Mouse (Mus musculus): ENCODE results near the gene Rab8a. TPM values are rescaled to one million over a fixed set of nuclear protein-coding genes. Genes with fewer than 3 reads are reported as not detected.
"Not testable (repeated sequence)": the region's sequence is repeated elsewhere in the genome, so short reads cannot be mapped to it uniquely, and the experiment has no call there.

Rab8a gene
- 67.6 and 68.7 TPM in 2 replicates for polyA plus RNA-seq (2012; rRNA removed)

GRCm38 (mm10) chr8:72160707-72161697 is at the start of gene Rab8a:
TSS of gene Rab8a (plus strand) at chr8:72161200.
- H3K27ac ChIP-seq (ENCODE audit: insufficient read depth, low read length): peak within 1 kb of the TSS; percentile 82
- peaks cover 10% of the 10 kb centered on the region; the same call in 1 of the 2 replicates for H3K4me1 ChIP-seq (ENCODE audit: control insufficient read depth, insufficient read depth, low read length)
- DNase-seq: peak; percentile 100
- H3K27me3 ChIP-seq (ENCODE audit: control insufficient read depth, insufficient read depth, low read length): no peaks in the 10 kb centered on the region
- no peak for TF ChIP-seq CTCF (IDR thresholded peaks at IDR 0.05; ENCODE audit: borderline replicate concordance, insufficient read depth, low read depth, low read length)
- peak; percentile 97 for TF ChIP-seq POLR2A (IDR thresholded peaks at IDR 0.05; ENCODE audit: borderline replicate concordance, insufficient read depth, low read length)
- under 1% methylated on average over 82 of the region's 82 CpGs for WGBS
- H3K4me3 ChIP-seq (replicated peaks; ENCODE audit: insufficient read depth, low read depth, low read length): peak within 1 kb of the TSS; percentile 95

- WGBS: 69% methylated on average over 3 of the region's 3 CpGs
- no peak overlapping the region for H3K27ac ChIP-seq (ENCODE audit: insufficient read depth, low read length)
- TF ChIP-seq POLR2A (IDR thresholded peaks at IDR 0.05; ENCODE audit: borderline replicate concordance, insufficient read depth, low read length) (no peak), CTCF (IDR thresholded peaks at IDR 0.05; ENCODE audit: borderline replicate concordance, insufficient read depth, low read depth, low read length) (no peak)
- H3K4me3 ChIP-seq (replicated peaks; ENCODE audit: insufficient read depth, low read depth, low read length): no peak overlapping the region
- no peak for DNase-seq
- H3K27me3 ChIP-seq (ENCODE audit: control insufficient read depth, insufficient read depth, low read length): no peaks in the 10 kb centered on the region
- no peaks in the 10 kb centered on the region for H3K4me1 ChIP-seq (ENCODE audit: control insufficient read depth, insufficient read depth, low read length)
Observed at GRCm38 (mm10) chr8:72112486-72112885, 48.5 kb upstream of the Rab8a start.

- TF ChIP-seq POLR2A (IDR thresholded peaks at IDR 0.05; ENCODE audit: borderline replicate concordance, insufficient read depth, low read length) (no peak), CTCF (IDR thresholded peaks at IDR 0.05; ENCODE audit: borderline replicate concordance, insufficient read depth, low read depth, low read length) (no peak)
- WGBS: 82% methylated on average over 2 of the region's 2 CpGs
- H3K4me1 ChIP-seq (ENCODE audit: control insufficient read depth, insufficient read depth, low read length): no peaks in the 10 kb centered on the region
- no peak for DNase-seq
- H3K27me3 ChIP-seq (ENCODE audit: control insufficient read depth, insufficient read depth, low read length): no peaks in the 10 kb centered on the region
- no peak overlapping the region for H3K27ac ChIP-seq (ENCODE audit: insufficient read depth, low read length)
- H3K4me3 ChIP-seq (replicated peaks; ENCODE audit: insufficient read depth, low read depth, low read length): no peak overlapping the region
Observed at GRCm38 (mm10) chr8:72115202-72115601, 45.8 kb upstream of the Rab8a start.

GRCm38 (mm10) chr8:72118616-72119015 is 42.4 kb upstream of the Rab8a start:
- 49% methylated on average over 4 of the region's 4 CpGs for WGBS

GRCm38 (mm10) chr8:72121486-72121885 is 39.5 kb upstream of the Rab8a start:
- H3K4me3 ChIP-seq (replicated peaks; ENCODE audit: insufficient read depth, low read depth, low read length); DNase-seq; H3K27me3 ChIP-seq (ENCODE audit: control insufficient read depth, insufficient read depth, low read length); H3K4me1 ChIP-seq (ENCODE audit: control insufficient read depth, insufficient read depth, low read length); H3K27ac ChIP-seq (ENCODE audit: insufficient read depth, low read length): not testable (repeated sequence)
- 67% methylated on average over 3 of the region's 3 CpGs for WGBS

More at GRCm38 (mm10) chr8:72118616-72119015, 42.4 kb upstream of the Rab8a start:
- TF ChIP-seq CTCF (IDR thresholded peaks at IDR 0.05; ENCODE audit: borderline replicate concordance, insufficient read depth, low read depth, low read length) (no peak), POLR2A (IDR thresholded peaks at IDR 0.05; ENCODE audit: borderline replicate concordance, insufficient read depth, low read length) (no peak)
- Histone ChIP-seq H3K27me3 (ENCODE audit: control insufficient read depth, insufficient read depth, low read length) (no peaks in the 10 kb centered on the region), H3K4me1 (ENCODE audit: control insufficient read depth, insufficient read depth, low read length) (no peaks in the 10 kb centered on the region), H3K27ac (ENCODE audit: insufficient read depth, low read length) (no peak overlapping the region), H3K4me3 (replicated peaks; ENCODE audit: insufficient read depth, low read depth, low read length) (no peak overlapping the region)
- DNase-seq: no peak

GRCm38 (mm10) chr8:72121997-72122396 is 39.0 kb upstream of the Rab8a start:
- Histone ChIP-seq H3K27ac (ENCODE audit: insufficient read depth, low read length) (no peak overlapping the region), H3K27me3 (ENCODE audit: control insufficient read depth, insufficient read depth, low read length) (no peaks in the 10 kb centered on the region), H3K4me3 (replicated peaks; ENCODE audit: insufficient read depth, low read depth, low read length) (no peak overlapping the region), H3K4me1 (ENCODE audit: control insufficient read depth, insufficient read depth, low read length) (no peaks in the 10 kb centered on the region)
- no peak for DNase-seq
- no peak for TF ChIP-seq POLR2A (IDR thresholded peaks at IDR 0.05; ENCODE audit: borderline replicate concordance, insufficient read depth, low read length)
- TF ChIP-seq CTCF (IDR thresholded peaks at IDR 0.05; ENCODE audit: borderline replicate concordance, insufficient read depth, low read depth, low read length): no peak
- 69% methylated on average over 1 of the region's 1 CpGs for WGBS

GRCm38 (mm10) chr8:72127834-72128233 is 33.2 kb upstream of the Rab8a start:
- 89% methylated on average over 1 of the region's 1 CpGs for whole genome bisulfite sequencing
- DNase-seq: no peak
- TF ChIP-seq CTCF (IDR thresholded peaks at IDR 0.05; ENCODE audit: borderline replicate concordance, insufficient read depth, low read depth, low read length) (no peak), POLR2A (IDR thresholded peaks at IDR 0.05; ENCODE audit: borderline replicate concordance, insufficient read depth, low read length) (no peak)
- no peak overlapping the region for H3K27ac ChIP-seq (ENCODE audit: insufficient read depth, low read length)
- no peaks in the 10 kb centered on the region for H3K4me1 ChIP-seq (ENCODE audit: control insufficient read depth, insufficient read depth, low read length)
- H3K4me3 ChIP-seq (replicated peaks; ENCODE audit: insufficient read depth, low read depth, low read length): no peak overlapping the region
- no peaks in the 10 kb centered on the region for H3K27me3 ChIP-seq (ENCODE audit: control insufficient read depth, insufficient read depth, low read length)

- Histone ChIP-seq H3K4me3 (replicated peaks; ENCODE audit: insufficient read depth, low read depth, low read length) (no peak overlapping the region), H3K27ac (ENCODE audit: insufficient read depth, low read length) (no peak overlapping the region), H3K4me1 (ENCODE audit: control insufficient read depth, insufficient read depth, low read length) (no peaks in the 10 kb centered on the region), H3K27me3 (ENCODE audit: control insufficient read depth, insufficient read depth, low read length) (no peaks in the 10 kb centered on the region)
- DNase-seq: no peak
- 93% methylated on average over 2 of the region's 2 CpGs for WGBS
- no peak for TF ChIP-seq CTCF (IDR thresholded peaks at IDR 0.05; ENCODE audit: borderline replicate concordance, insufficient read depth, low read depth, low read length)
Observed at GRCm38 (mm10) chr8:72131251-72131650, 29.7 kb upstream of the Rab8a start.
